Mouse (Mus musculus) urinary bladder, adult 2 months (tissue): ENCODE results near the gene Set. TPM values are rescaled to one million over a fixed set of nuclear protein-coding genes. Genes with fewer than 3 reads are reported as not detected.

Experiments used
- DNase-seq: peaks from one replicate; pipeline ENCODE4 v3.0.0; 2022; ENCODE audit warnings: low spot score
- polyA plus RNA-seq: library from polyadenylated mRNA; depleted of rRNA; stranded (reverse); fragments of >200 nt; gene quantifications from 2 replicates; pipeline ENCODE4 v1.2.3, GENCODE M21; 2012

Set gene
- polyA plus RNA-seq, 1 experiment: 114 TPM

DNA sequence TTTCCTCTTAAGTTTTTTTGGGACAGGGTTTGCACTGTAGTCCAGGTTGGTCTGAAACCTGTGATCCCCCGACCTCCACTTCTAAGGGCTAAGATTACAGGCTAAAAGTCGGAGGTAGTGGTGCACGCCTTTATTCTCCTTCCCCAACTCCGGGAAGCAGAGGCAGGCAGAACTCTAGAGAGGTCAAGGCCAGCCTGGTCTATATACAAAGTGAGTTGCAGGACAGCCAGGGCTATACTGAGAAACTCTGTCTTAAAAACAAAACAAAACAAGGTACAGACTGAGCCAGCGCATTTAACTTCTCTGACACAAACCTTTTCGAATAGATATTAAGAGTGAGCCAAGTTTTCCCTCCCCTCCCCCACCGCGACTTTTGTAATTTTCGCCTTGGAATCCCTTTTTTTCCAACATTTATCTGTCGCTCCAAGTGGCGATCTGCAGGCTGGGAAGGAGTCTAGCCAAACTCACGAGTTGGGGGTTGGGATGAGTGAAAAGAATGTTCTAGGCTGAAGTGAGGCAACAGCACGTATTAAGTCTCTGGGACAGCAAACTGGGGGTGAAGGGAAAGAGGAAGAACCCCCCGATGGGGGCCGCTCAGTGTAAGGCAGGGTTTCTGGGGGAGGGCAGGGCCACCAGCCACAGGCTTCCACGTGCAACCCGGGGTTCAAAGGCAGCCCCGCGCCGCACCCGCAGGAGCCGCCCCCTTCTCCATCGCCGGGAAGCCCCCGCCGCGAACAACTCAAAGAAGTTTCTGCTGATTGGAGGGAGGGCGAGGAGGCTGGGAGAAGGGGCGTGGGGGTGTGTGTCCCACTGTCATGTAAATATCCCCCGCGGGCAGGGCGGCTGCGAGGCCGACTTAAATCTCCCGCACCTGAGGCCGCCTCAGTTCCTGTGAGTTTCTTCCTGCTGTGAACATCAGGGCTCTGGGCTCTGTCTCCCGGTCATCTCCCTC is 4.3 kb downstream of the Set start:
- peak; percentile 46 for DNase-seq

DNA sequence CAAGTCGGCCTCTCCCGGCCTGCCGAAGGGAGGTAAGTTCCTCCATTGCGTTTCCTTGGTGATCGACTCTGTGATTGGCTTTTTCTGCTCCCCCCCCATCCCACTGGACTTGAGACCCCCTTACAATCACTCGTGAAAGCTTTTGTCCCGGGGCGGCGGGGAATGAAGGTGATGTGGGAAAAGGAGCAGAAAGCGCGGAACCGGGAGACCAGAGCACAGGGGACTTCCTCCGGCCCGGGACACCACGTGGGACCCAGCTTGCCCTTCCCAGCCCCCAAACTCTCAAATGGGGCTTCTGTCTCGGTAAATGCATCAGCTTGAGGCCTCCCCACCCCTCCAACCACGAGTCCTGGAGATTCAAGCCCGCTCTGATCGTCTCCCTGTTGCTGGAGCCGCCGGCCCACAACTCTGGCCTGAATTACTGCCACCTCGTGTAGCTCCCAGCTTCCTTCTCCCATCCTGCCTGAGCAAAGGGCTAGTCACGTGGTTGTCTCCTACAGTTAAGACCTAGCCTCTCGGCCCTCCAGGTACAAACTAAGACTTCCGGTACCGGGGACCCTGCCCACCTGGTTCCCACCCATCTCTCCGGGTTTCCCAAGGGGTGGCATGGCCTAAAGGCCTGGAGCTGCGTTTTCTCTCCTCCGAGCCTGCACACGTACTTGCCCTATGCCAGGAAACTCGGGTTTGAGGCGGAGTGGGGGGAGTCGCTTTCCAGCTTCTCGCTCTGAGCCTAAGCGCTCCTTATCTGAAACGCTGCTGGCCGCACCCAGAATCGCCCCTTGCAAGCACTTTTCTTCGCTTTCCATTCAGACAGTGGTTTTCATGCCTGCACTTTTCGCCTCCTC is 5.3 kb downstream of the Set start:
- DNase-seq: peak; percentile 66

DNA sequence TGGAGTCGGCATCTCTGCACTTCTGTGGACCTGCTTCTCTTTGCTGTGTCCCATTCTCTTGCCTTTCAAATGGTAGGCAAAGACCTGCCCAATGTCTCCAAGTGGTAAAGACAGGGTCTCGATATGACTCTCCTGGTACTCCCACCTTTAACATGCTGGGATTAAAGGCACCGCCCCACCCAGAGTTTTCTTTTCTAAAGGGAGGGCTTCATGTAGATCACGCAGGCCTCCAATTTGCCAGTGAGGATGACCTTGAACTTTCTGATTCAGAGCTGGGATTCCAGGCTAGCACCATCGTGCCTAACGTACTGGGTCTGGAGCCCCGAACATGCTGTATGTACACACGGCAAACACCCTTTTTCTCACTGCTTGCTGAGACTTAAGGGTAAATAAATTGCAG is 6.1 kb downstream of the Set start:
- no peak for DNase-seq

DNA sequence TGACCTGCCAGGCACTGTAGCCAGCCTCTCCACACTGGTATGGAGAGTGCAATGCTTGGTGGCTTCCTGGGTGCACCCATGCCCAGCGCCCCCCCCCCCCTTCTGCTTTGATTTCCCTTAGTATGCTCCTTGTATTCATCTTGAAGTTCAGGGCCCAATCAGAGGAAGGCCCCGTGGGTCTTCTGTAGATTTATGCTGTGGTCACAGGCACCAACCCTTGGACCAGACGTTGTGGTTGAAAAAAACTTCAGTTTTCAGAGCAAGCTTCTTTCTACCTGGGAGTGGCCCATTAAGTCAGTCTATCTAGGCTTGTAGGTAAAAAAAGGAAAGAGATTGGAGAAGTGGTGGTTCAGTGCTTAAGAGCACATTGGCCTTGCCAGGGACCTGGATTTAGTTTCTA is 6.6 kb downstream of the Set start:
- DNase-seq: no peak

DNA sequence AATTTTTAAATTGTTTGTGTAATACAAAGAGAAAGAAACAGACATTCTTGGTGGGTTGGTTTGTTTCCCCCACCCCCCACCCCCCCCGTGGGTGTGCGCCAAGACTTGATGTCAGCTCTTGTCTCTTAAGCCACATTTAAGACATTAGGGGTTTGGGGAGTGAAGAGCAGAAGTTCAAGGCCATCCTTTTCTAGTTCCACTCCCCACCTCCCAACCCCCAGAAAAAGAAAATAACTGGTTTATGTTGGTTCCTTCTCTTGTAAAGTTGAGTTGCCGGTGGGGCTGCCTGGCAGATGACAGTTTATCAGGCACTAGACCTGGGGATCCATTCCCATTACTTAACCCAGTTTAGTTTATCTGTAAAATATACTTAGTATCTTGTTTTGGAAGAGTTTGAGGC is 7.1 kb downstream of the Set start:
- DNase-seq: no peak

DNA sequence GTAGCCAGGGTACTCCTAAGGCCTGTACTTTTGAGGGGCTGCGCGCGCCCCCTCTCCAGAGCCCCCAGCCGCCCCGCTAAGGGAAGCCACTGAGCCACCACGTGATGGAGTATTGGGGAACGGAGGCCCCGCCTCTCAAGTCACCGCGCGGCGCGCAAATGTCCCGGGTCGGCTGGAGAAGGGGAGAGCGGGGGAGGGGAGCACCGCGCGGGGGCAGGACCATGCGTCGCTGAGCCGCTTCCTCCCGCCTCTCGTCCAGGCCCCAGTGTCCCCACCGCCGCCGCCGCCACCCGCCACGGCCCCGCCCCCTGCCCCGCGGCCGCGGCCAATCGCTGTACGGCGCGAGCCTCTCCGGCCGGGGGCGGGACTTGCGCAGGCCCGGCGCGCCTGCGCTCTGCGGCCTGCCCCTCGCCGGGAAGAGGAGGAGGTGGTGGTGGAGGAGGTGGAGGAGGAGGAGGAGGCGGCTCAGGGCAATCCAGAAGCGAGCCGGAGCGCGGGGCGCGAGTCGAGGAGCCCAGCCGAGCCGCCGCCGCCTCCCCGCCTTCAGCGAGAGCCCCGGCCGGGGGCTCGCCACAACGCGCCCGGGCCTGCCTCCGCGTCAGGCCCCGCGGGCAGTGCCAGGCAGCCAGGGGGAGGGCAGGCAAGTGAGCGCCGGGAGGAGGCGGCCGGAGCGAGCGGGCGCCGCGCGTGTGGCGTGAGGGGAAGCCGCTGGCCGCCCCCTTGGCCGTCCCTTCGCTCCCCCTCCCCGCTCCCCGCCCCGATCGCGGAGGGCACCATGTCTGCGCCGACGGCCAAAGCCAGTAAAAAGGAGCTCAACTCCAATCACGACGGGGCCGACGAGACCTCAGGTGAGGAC is 9.1 kb downstream of the Set start:
- peak; percentile 94 for DNase-seq

DNA sequence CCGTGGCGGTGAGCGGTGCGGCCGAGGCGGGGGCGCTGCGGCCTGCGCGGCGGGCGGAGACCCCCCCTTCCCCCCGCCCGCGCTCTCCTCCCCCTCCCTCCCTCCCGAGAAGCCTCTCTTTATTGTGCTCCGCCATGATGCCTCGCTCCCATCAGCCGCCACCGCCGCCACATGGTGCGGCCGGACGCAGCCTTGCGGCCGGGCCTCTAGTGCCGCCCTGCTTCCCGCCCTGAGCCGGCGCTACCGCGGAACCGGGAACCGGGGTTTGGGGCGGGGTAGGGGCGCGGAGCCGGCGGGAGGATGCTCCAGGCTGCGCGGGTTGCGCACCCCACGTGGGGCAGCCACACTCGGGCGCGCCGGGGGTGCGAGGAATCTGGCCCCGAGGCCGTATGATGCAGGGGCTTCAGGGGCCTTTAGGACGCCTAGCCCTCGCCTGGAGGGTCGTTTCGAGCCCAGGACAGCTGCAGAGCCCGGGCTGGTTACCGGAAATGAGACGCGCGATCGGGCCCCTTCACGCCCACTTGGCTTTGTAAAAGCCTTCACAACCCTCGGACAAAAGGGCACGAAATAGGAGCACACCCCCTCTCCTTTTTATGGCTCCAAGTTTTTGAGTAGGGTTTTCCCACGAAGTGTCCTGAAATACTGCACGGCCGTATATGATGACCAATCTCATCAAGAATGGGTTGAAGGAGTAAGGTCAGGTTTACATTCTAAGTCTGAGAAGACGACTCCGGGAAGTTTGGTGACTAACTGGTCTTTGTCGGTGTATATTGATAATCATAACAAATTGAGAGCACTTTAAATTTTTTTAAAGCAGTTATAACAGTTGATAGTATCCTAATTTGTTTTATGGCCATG is 10.1 kb downstream of the Set start:
- peak; percentile 52 for DNase-seq

DNA sequence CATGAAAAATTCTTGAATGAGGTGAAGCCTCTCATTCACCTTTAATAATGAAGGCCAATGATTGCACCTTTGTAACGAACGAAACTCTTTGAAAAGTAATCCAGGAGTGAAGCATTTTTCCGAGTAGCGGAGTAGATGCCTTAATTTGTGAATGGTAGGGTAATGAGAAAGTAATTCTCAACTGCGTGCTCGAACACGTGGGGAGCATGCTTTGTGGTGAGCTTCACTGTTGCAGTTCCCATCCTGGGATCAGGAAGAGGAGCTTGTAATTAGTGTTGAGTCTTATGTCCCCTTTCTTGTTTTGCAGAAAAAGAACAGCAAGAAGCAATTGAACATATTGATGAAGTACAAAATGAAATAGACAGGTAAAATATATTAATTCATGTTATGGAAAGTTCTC is 10.8 kb downstream of the Set start:
- DNase-seq: no peak

DNA sequence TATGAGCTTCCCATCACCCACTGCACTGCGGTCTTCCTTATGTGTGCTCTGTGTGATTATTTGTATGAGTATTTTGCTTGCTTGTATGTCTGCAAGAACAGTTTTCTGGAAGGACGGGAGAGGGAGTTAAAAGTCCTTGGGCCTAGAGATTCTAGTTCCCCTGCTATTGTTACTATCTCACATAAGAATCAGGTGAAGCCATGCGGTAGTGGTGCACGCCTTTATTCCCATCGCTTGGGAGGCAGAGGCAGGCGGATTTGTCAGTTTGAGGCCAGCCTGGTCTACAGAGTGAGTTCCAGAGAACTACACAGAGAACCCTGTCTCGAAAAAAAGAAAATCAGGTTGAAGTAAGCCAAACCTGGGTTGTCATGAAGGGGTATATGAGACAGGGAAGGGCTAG is 15.7 kb downstream of the Set start:
- DNase-seq: no peak

DNA sequence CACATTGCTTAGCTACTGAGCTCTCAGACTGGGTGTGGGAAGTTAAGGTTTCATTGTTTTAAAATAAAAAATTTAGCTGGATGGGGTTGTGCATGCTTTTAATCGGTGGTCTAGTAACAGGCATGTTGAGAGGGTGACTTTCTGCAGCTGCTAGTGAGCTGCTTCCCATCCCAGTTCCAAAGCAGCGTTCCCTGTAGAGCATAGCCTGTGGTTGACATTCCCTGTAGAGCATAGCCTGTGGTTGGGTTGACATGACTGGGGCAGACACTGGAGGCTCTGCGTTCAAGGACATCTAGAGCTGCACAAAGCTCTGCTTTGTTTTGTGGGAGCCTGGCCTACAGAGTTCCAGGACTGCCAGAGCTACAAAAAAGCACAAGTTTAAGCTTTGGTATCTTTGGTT is 16.1 kb downstream of the Set start:
- DNase-seq: no peak

DNA sequence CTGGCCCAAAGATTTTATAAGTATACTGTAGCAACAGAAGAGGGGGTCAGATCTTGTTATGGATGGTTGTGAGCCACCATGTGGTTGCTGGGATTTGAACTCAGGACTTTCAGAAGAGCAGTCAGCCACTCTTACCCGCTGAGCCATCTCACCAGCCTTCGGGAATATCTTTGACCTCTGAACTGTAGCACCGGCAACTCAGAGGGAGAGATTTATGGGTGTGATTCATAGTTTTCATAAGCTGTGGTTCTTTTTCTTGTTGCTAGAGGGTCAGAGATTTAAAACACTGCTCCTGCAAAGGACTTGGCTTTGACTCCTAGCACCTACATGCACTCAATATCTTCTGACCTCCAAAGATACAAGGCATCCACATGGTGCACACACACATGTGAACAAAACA is 18.4 kb downstream of the Set start:
- no peak for DNase-seq

DNA sequence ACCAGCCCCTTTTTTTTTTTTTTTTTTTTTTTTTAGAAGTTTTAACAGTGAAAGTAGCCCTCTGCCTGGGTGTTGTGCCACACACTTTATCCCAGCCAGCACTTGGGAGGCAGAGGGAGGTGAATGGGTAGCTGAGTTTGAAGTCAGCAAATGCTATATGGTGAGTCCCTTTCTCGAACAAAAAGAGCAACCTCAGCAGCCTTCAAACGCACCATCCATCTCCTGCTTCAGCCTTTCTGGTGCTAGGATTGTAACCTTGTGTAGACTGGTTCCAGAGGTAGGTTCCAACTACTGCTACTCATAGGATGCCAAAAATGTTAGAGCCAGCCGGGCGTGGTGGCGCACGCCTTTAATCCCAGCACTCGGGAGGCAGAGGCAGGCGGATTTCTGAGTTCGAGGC is 19.3 kb downstream of the Set start:
- DNase-seq: no peak

DNA sequence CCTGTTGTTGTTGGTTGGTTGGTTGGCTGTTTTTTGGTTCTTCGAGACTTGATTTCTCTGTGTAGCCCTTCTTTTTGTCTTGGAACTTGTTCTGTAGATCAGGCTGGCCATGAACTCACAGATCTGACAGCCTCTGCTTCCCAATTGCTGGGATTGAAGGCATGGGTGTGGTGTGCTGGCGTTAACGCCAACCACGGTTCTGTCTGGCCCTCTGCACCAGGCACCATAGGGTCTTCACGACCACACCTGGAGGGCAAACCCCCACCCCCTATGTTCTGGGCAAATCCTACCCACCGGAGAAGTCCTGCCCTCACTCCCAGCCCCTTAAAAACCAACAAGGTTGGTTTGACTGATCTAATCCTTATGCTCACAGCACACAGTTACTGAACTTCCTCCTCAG is 19.8 kb downstream of the Set start:
- no peak for DNase-seq

DNA sequence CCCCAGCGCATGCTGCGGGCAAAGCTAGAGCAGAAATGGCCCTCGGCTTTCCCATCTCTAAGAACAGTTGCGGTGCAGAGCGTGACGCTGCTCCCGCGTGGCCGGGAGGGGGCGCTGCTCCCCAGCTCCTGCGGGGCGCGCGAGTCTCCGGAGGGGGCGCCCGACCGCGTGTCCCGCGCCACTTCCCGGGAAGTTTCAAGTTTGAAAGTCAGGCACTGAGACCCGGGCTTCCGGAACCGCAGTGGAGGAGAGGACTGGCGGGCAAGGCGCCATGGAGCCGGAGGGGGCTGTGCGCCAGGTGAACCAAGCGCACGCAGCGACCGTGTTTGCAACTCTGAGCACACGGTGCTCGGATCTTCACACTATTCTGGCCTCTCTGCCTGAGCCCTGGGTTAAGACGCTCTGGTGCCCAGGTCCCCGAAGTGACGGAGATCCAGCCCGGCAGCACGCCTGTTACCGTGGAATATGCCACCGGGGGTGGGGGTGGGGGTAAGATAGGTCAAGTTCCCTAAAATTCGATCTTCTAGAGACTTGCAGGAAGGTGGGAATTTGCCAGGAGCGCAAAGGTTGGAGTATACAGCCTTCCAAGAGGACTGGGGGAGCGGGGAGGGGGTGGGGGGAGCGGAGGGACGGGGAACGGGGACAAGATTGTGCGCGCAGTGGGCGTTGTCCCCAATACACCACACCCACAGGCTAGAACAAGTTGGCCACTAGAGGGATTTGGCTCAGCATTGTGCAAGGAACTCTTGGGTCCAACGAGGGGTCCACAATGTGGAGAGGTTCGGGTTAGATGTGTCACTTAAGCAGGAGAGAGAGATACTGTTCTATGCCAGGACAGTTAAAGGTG is 20.5 kb downstream of the Set start, which contains the start of gene Pkn3:
Gene Pkn3, plus strand, starts transcription at position 183 of the 847 bp plus-strand sequence.
- DNase-seq: peak; percentile 81

DNA sequence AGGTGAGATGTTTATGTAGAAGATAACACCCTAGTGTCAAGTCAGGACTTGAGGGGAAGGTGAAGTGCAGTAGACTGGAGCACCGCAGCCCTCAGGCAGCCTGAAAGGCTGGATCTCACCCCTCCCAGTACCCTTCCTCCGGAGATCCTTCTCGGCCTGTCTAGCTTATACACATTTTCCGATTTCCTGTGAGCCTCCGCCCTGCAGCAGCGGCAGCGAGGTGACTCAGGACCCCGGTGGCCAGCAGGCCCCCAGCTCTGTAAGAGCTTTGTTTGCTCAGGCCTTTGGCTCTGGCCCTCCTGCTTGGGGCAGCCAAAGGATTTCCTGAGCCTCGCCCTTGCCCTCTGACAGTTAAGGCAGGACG is 21.2 kb downstream of the Set start:
- no peak for DNase-seq

DNA sequence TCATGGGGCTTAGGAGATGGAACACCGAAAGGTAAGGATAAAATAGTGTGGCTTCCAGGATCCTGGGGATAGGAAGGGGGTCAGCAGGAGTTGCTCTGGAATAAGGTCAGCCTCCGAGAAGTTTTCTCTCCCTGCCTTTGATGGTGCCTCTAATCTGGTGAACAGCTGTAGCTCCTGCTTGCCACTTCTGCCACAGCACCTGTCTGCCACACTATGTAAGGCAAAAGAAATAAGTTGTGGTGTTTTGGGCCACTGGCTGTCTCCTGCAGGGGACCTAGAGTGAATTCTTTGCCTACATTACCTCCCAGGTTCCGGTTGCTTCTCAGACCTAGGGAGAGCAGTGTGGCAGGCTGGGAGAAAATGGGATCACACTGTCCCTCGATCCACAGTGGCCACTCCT is 21.6 kb downstream of the Set start:
- DNase-seq: no peak

DNA sequence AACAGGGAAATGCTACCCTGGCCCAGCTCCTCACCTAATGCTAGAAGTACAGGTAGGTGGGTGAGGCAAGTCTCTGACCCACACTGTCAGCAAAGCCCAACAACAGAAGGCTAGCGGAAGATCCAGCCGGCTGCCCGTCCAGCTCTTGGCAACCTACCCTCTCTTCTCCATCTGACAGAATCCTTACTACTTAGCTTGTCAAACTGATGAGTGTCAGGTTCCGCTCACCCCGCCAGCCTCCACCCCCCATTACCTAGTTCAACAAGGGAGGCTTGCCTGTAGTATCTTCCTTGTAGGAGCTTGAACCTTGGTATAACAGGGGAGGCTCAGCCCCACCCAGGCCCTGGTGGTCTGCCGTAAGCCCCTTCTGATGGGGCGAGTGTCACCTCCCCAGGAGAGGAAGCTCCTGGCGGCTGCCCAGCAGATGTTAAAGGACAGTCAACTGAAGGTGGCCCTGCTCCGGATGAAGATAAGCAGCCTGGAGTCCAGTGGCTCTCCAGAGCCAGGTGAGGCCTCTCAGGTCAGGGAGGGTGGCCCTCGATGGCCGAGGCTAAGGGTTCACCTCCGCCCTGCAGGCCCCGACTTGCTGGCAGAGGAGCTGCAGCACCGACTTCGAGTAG is 23.1 kb downstream of the Set start:
- DNase-seq: no peak

DNA sequence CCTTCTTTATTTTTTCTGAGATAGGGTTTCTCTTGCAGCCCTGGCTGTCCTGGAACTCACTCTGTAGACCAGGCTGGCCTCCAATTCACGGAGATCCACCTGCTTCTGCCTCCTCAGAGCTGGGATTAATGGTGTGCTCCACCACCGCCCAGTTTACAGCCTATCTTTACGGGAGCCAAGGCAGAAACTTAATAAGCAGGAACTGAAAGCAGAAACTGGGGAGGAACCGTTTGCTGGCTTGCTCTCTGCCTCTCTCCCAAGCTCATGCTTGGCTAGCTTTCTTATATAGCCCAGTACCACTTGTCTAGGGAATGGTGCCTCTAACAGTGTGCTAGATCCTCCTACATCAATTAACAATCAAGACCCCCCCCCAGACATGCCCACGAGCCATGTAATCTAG is 26.9 kb downstream of the Set start:
- no peak for DNase-seq

DNA sequence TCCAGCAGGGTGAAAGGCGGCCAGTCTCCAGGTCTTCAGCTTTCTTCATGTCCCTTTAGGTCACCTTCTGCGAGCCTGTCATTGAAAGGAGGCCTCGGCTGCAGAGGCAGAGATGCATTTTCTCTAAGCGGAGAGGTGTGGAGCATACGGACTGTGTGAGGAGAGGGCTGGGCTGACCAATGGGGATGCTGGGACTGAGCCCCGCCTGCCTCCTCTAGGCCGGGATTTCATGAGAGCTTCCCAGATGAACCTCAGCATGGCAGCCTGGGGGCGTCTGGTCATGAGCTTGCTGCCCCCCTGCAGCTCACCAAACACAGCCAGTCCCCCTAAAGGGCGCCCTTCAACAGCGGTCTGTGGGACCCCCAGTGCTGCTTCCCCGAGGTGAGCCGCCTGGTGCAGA is 27.5 kb downstream of the Set start:
- DNase-seq: no peak

DNA sequence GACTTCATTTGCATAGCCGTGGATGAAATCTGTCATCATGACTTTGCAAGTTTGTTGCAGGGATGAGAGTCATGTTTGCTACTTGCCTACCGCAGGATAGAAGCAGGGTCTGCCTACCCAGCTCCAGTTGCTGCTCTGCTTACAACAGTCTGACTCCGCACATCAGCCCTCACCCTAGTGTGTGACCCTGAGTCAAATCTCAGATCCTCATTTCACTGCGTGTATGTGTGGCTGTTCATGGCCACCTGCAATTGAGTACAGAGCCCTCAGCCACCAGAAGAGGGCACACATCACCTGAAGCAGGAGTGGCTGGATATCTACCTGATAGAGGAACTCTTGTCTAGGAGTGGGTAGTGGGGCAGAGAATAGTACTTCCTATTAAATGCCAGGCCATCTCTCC is 30.1 kb downstream of the Set start:
- DNase-seq: no peak
